Mouse (Mus musculus): Measurements from ENCODE around the gene Rad1.
"Not testable (repeated sequence)": the region's sequence is repeated elsewhere in the genome, so short reads cannot be mapped to it uniquely, and the experiment has no call there.

The Rad1 gene

DNA sequence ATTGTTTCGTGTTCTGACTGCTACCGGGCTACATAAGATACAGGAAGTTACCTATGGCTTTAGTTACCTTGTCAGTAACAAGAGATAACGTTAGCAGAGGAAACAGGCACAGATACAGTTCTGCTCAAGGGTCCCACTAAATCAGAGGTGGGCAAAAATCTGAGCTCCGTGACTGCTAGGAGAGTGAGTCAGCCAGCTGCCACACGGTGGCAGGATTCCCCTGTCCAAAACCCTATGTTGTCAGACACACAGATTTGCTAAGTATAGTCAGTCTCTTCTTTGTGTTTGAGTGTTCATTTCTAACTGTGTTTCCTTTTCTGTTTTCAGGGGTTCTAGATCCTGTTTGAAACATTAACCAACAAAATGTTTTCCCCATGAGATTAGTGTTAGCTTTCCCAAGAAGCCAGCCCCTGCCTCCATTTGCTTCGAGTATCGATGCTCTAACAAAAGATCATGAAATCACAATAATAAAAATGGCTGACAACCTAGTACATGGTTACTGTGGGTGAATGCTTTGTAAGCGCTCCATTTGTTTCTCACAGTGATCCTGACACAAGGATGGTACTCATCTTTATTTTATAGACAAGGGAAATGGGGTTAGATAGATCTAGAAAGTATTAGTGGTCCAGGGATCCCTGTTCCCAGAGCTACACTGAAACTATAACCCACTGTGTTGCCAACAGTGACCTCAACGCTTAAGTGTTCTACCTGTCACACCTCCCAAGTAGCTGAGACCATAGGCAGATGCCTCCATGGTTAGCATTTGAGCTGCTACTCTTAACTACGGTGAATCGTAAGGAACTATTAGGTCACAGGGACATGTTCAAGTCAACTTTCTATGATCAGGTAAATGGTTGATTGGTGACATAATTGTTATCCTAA, 15.3 kb downstream of the Rad1 start:
- in situ Hi-C loops (cut with MboI; ENCODE audit: low sequenced_read_pairs): no loop called here

DNA sequence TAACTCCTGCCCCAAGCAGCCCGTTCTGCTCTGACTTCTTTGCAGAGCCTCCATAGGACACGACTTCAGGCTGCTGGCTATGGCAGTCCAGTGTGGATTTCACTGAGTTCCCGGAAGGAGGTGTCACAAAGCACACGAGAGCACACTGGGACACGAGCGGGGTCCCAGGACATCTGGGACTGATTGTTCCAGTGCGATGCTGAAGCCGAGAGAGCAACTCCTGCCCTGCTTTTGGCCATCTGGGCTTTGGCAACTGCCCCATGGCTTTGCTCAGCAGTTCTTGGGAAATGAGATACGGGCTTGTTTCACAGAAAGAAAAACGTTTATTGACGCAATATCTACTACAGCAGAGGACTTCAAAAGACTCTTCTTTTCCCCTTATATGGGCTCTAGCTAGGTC, 20.3 kb downstream of the Rad1 start:
- in situ Hi-C loops (cut with MboI; ENCODE audit: low sequenced_read_pairs): no loop called here

DNA sequence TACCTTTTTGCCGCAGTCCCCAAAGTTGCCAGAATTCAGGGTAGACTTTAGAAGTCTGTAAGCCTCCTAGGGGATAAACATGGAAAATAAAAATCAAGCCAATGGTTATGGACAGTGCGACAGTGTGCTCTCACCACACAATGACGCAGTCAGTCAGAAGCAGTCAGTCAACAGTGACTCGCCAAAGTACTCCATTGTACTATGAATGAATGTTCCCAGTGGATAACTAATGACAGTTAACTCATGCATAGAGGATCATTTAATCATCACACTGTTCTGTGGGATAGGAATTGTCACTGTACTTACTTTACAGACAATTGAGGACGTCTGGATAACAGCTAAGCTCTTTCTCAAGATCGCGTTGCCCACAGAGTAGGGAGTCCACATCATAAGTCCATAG, 29.3 kb downstream of the Rad1 start:
- in situ Hi-C loops (cut with MboI; ENCODE audit: low sequenced_read_pairs): no loop called here

DNA sequence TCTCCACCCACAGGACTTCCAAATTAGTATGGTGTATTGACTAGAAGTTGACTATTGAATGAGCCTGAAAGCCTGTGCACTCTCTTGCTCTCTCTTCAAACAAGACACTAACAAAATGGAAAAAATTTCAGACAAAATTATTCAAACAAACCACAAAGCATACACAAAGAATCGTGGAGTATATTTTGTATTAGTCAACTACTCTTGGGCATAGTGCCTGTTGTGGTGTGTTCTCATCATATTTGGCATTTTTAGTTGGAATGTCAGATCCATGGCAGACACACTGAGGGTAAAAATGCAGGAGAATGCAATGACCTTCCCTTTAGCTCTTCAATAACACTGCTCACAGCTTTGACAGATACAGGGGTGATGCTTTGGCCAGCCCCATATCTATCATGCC, 40.1 kb downstream of the Rad1 start:
- in situ Hi-C loops (cut with MboI; ENCODE audit: low sequenced_read_pairs): no loop called here

DNA sequence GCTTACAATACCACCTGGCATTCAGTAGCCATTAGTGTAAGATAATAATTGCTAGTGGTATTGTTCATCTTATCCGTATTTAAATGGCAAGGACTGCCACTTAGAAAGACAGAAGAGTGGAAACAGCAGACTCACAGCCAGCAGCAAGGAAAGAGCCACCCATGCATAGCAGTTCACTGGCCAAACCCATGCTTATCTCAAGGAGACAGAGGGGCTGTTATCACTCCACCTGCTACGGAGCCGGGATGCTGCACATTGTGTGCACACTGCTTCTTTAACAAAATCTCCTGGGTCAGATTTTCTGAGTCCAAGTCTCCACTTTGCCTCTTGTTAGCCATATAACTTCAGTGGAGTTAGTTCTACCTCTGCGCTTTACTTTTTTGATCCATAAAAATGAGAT, 45.5 kb downstream of the Rad1 start:
- in situ Hi-C loops (cut with MboI; ENCODE audit: low sequenced_read_pairs): no loop called here

DNA sequence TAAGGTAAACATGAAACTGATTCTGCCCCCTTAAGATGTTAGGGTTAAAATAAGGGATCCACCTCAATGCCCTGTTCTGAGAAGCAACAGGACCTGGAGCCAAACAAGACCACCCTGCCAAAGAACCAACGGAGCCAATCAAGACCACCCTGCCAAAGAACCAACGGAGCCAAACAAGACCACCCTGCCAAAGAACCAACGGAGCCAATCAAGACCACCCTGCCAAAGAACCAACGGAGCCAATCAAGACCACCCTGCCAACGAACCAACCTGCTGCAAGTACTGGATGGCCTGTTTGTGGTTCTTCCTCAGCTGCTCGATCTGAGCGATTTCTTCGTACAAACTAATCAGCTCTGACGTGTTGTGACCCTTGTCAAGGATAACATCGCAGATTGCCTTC, 47.5 kb downstream of the Rad1 start:
- in situ Hi-C loops (cut with MboI; ENCODE audit: low sequenced_read_pairs): not testable (repeated sequence)

DNA sequence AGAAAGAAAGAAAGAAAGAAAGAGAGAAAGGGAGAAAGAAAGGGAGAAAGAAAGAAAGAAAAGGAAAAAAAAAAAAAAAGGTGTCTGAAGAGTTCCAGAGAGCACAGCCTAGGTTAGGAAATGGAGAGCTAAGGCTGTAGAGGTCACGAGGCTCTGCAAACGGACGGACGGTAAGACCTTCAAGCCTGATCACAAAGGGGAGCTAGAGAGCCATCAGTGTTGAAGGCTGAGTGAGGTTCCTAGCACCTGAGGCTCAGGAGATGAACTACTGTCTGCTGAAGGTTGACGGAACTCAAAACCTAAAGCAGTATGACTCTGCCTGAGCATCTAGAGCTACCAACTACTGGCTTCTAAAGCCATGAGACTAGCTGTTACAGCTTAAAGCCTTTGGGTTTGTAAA, 48.8 kb downstream of the Rad1 start:
- in situ Hi-C loops (cut with MboI; ENCODE audit: low sequenced_read_pairs): no loop called here

DNA sequence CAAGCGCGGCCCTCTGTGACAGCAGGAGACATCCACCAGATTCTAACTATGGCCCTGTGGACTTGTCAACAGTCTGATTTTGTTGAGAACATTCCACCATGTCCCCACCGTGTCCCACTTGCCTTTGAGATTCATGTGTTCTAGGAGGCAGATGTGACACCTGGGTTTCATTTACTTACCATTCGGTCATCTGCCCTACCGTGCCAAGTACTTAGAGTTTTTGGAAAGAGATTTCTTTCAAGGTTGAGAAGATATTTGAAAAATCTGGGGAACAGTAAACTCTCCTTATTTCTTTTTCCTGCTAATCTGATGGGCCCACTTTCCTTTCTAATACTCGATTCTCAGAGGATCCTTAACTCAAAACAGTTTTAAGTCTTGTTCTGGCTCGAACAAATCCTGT, 50.2 kb downstream of the Rad1 start:
- in situ Hi-C loops (cut with MboI; ENCODE audit: low sequenced_read_pairs): no loop called here

DNA sequence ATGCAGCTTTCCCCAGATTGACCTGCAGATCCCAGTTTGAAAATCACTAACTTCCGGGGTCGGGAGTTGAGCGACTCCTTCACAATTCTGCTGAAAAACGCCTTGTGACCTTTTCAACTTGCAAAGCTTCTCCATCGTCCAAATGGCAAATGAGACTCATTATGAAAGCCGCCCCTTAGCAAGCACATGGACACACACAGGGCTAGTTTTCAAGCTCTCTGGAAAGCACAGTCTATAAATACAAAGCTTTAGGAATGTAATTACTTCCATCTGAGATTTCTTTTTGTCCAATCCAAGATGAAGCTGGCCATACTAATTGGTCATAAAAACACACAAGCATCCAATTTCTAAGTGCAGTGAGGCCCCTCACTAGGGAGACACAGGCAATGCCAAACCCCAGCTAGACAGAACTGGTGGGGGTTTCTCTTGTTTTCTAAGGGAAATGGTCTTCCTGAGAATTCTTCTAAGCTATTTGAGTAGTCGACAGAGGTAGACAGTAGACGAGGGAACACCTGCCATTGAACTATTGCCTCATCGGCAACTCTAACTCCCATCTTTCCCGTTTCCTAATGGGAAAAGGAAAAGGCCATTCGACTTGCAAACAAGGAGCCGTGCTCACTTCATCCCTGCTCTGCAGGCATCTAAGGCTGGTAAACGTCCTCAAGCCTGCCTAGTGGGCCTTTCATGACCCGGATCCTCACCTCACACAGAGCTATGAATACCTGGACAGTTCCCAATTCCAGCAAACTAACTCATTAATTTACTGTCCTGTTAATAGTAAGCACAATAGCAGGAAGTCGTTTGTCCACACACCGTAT, 54.7 kb downstream of the Rad1 start:
- in situ Hi-C loops (cut with MboI; ENCODE audit: low sequenced_read_pairs): no loop called here
